Mouse (Mus musculus): Measurements from ENCODE around the gene Kcnj9.

DNA sequence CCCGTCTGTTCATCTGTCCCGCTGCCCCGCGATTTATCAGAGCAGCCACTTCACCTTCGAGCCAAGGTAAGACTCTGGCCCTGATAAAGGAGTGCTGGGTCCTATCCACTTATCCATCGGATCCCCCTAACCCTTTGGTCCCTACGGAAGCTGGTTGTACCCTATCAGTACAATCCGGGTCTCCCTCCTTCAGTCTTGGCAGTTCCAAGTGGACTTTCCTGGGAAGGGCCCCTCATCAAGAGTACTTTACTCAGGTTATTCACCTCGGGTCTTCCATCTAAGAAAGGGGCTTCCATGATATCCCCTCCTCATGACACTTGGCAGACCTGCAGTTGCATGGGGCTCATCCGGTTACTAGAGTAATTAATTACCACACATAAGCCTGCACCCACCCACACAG is 12.3 kb upstream of the Kcnj9 start:
- TF ChIP-seq CTCF (IDR thresholded peaks at IDR 0.05; ENCODE audit: low read depth, low read length) (no peak), GATA1 (IDR thresholded peaks at IDR 0.05; ENCODE audit: borderline replicate concordance, low read length) (no peak)

Data from G1E (cell line).